ENCODE assay signal across 8 mouse cellular contexts in the genomic region with DNA sequence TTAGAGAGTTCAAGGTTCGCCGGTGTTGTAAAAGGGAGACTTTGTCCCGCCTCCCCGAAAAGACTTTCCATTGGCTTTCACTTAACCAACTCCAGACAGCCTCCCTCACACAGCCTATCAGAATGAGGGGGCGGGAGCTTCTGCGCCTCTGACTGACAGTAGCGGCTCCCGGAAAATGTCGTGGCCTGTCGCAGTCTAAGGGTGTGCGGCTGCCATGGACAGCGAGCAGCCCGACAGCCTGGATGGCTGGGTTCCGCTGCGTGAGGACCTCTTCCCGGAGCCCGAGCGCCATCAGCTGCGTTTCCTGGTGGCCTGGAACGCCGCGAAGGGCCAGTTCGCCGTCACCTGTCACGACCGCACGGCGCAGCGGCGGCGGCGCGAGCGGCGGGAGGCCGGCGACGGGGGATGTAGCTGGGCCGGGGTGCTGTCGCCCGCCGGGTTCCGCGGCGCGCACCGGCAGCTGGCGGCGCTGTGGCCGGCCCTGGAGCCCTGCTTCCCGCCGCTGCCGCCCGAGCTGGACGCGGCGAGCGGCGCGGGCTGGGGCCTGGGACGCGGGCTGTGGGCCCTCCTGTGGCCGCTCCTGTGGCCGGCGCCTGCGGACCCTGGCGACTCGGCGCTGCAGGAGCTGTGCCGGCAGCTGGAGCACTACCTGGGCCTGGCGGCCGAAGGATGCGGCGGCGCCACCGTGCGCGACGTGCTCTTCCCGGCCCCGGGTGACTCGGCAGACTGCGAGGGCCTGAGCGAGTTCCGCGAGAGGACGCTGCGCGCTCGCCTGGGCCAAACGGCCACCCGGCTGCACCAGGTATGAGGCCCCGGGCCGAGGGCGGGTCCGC. TPM values are rescaled to one million over a fixed set of nuclear protein-coding genes. Genes with fewer than 3 reads are reported as not detected.
A peak's percentile ranks its signal among the peaks of the same experiment; 100 is the strongest.
DNase-seq lines count a peak whose midpoint lies in the region; ATAC-seq lines count a peak whose summit lies in the region.

A gene (plus strand): TSS at position 159 of the 833 bp plus-strand sequence.

- WGBS in intestine, embryonic 14.5 days, result under 1% methylated on average over 81 of the region's 96 CpGs

- H3K27ac ChIP-seq in intestine, embryonic 14.5 days (ENCODE audit: low read depth), result peak within 1 kb of the TSS; percentile 88

- no peaks in the 10 kb centered on the region for H3K27me3 ChIP-seq in intestine, embryonic 14.5 days (replicated peaks; ENCODE audit: control insufficient read depth, insufficient read depth, low read length)

- H3K4me1 ChIP-seq in intestine, embryonic 14.5 days (replicated peaks; ENCODE audit: control insufficient read depth, insufficient read depth, low read length), result peaks cover 5% of the 10 kb centered on the region; the same call in 1 of the 2 replicates

- peak; percentile 98 for ATAC-seq in intestine, embryonic 14.5 days (replicated peaks; ENCODE audit: low FRiP score, low TSS enrichment, low read depth)

- H3K4me3 ChIP-seq in intestine, embryonic 14.5 days (ENCODE audit: low read depth, low read length), result peak within 1 kb of the TSS; percentile 78

- peak; percentile 87 to 88 for DNase-seq in adrenal gland, adult 18-20 months (ENCODE audit: low spot score in 2 of 2)
- DNase-seq in embryo, embryonic 11 days, result peak; percentile 95
- peak; percentile 94 for DNase-seq in gastrocnemius, postnatal 25 days
- peak; percentile 90 for DNase-seq in intestine, embryonic 14.5 days (ENCODE audit: low spot score)
- peak; percentile 93 to 97 for DNase-seq in left cerebral cortex, postnatal 14 days (ENCODE audit: low spot score in 2 of 2)
- peak; percentile 93 for DNase-seq in mesoderm, embryonic 11.5 days (ENCODE audit: low read depth, low spot score)
- peak; percentile 92 to 94 for DNase-seq in right cerebral cortex, postnatal 36 days (ENCODE audit: low spot score in 2 of 2)
- peak; percentile 94 for DNase-seq in yolk sac, embryonic 10.5 days (ENCODE audit: low spot score)

- intact Hi-C loops in left cerebral cortex, postnatal 14 days (cut with DNase I), result loop anchor here (5.0 to 10.0 kb wide), 2 partner anchors 49 to 117 kb away; a partner anchor contains a TSS

- peaks cover 4% of the 10 kb centered on the region; the same call in 1 of the 2 replicates for H3K36me3 ChIP-seq in intestine, embryonic 14.5 days (ENCODE audit: control insufficient read depth, insufficient read depth, low read length)

- H3K9me3 ChIP-seq in intestine, embryonic 14.5 days (ENCODE audit: control insufficient read depth, low read length), result no peaks in the 10 kb centered on the region

- H3K9ac ChIP-seq in intestine, embryonic 14.5 days (ENCODE audit: low read length), result peak within 1 kb of the TSS; percentile 67

- peak within 1 kb of the TSS; percentile 69 for H3K4me2 ChIP-seq in intestine, embryonic 14.5 days (ENCODE audit: low read length)

RNA-seq across cellular contexts. Expression of the gene that starts here (rescaled TPM):
- 10 to 100 TPM; 18.9 to 20.1 TPM for total RNA-seq in adrenal gland, adult 18-20 months (2021)
- total RNA-seq in gastrocnemius, postnatal 25 days (2021), result 1 to 10 TPM; 5.8 to 6.5 TPM
- 6.0 and 7.3 TPM in 2 replicates for polyA plus RNA-seq in intestine, embryonic 14.5 days (2014; fragmentation: Nextera tagmentation; extraction: Ambion mirVana)
- 10 to 100 TPM; 15.4 to 15.5 TPM for total RNA-seq in left cerebral cortex, postnatal 14 days (2021)

Comparison
In these comparisons a context has a peak if more than half of its experiments do, and no peak if none do; other contexts are left out.
1. Peak in every context shown above with its lines: DNase-seq, ATAC-seq, H3K4me3 ChIP-seq and H3K27ac ChIP-seq.